Mouse (Mus musculus) heart, embryonic 15.5 days (tissue): Measurements from ENCODE around the gene Tbc1d9. TPM values are rescaled to one million over a fixed set of nuclear protein-coding genes. Genes with fewer than 3 reads are reported as not detected.

Experiments used
- ATAC-seq: fragments of 200-750 bp; cut with Nextera tagmentation; replicated peaks from 2 replicates; pipeline ENCODE4 v1.8.0; 2017; ENCODE audit warnings: low read depth, moderate TSS enrichment; ENCODE audit not compliant: insufficient number of reproducible peaks, insufficient read depth, low FRiP score
- H3K27ac ChIP-seq: fragments of 300-500 bp; sonication (generic); 2 replicates; pipeline ENCODE4 v1.5.1; 2015; ENCODE audit warnings: mild to moderate bottlenecking, inconsistent platforms
- H3K27me3 ChIP-seq: fragments of 300-500 bp; sonication (generic); 2 replicates; pipeline ENCODE4 v1.6.1; 2015; ENCODE audit warnings: inconsistent platforms
- H3K36me3 ChIP-seq: fragments of 300-500 bp; sonication (generic); 2 replicates; pipeline ENCODE4 v1.6.1; 2015; ENCODE audit warnings: mild to moderate bottlenecking, inconsistent platforms
- H3K4me1 ChIP-seq: fragments of 300-500 bp; sonication (generic); replicated peaks from 2 replicates; pipeline ENCODE4 v1.6.1; 2015; ENCODE audit warnings: inconsistent platforms
- H3K4me2 ChIP-seq: fragments of 300-500 bp; sonication (generic); 2 replicates; pipeline ENCODE4 v1.6.1; 2015; ENCODE audit warnings: inconsistent platforms, mild to moderate bottlenecking, moderate library complexity
- H3K4me3 ChIP-seq: fragments of 300-500 bp; sonication (generic); 2 replicates; pipeline ENCODE4 v1.5.1; 2015; ENCODE audit warnings: mild to moderate bottlenecking, inconsistent platforms
- H3K9ac ChIP-seq: fragments of 300-500 bp; sonication (generic); 2 replicates; pipeline ENCODE4 v1.6.1; 2015; ENCODE audit warnings: mild to moderate bottlenecking, inconsistent platforms
- H3K9me3 ChIP-seq: fragments of 300-500 bp; sonication (generic); replicated peaks from 2 replicates; pipeline ENCODE4 v1.6.1; 2016; ENCODE audit warnings: inconsistent platforms
- WGBS: fragments of 180-500 bp; shearing (Covaris S2); methylation state at CpG from one replicate; pipeline ENCODE4 v1.1.7; 2015; ENCODE audit warnings: mixed read lengths; 5-methylcytosine and 5-hydroxymethylcytosine counted together
- polyA plus RNA-seq: library from polyadenylated mRNA; unstranded; fragments of >200 nt; fragmentation: Nextera tagmentation; extraction: Ambion mirVana; gene quantifications from 2 replicates; pipeline ENCODE4 v1.2.1, GENCODE M21; 2015

The Tbc1d9 gene
- polyA plus RNA-seq, 1 experiment from 2014 or later: 0.73 TPM

DNA sequence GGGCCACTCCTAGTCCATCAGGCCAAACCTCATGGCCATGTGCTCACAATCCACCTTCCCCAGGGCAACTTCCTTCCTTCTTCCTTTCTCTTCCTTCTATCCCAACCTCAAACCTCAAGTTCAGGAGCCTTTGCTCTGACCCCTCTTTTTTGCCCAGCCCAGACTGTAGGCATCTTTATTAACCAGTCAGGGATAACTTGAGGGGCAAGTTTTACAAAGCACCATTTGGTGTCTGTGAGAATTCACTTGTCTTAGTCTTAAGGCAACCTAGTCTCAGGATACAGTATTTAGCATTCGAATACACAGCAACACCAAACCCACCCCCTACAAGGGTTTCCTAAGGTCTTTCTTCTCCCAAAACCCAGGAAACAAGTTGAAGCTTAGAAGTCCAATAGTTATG is 5.5 kb upstream of the Tbc1d9 start:
- 61% methylated on average over 1 of the region's 1 CpGs for WGBS
- Histone ChIP-seq H3K9ac (no peak overlapping the region), H3K4me1 (no peaks in the 10 kb centered on the region), H3K36me3 (no peaks in the 10 kb centered on the region), H3K4me3 (no peak overlapping the region), H3K4me2 (no peak overlapping the region), H3K27ac (no peak overlapping the region), H3K27me3 (peaks cover 14% of the 10 kb centered on the region), H3K9me3 (no peaks in the 10 kb centered on the region)
- ATAC-seq: no peak

DNA sequence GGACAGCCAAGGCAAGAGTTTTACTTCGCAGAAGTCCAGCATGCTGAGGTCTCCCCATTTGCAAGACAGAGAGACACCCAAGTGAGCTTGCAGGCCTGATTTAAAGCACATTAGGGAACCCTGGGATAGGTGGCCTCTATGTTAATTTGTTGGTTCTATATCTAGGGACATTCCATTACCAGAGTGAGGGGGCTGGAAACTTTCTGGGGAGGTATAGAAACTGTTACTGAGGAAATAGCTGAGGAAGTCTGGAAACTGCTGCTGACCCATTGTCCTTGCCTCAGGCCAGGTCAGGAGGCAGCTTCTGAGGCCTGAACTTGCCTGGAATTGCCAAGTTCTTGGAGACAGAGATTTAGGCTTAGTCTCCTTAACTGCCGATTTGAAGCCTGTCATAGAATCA is 4.5 kb upstream of the Tbc1d9 start:
- ATAC-seq: no peak
- no peak overlapping the region for H3K4me2 ChIP-seq
- no peaks in the 10 kb centered on the region for H3K9me3 ChIP-seq
- no peak overlapping the region for H3K9ac ChIP-seq
- H3K27ac ChIP-seq: no peak overlapping the region
- no peak overlapping the region for H3K4me3 ChIP-seq
- H3K36me3 ChIP-seq: no peaks in the 10 kb centered on the region
- H3K27me3 ChIP-seq: peaks cover 14% of the 10 kb centered on the region
- H3K4me1 ChIP-seq: peaks cover 5% of the 10 kb centered on the region
- WGBS: 83% methylated on average over 2 of the region's 2 CpGs

DNA sequence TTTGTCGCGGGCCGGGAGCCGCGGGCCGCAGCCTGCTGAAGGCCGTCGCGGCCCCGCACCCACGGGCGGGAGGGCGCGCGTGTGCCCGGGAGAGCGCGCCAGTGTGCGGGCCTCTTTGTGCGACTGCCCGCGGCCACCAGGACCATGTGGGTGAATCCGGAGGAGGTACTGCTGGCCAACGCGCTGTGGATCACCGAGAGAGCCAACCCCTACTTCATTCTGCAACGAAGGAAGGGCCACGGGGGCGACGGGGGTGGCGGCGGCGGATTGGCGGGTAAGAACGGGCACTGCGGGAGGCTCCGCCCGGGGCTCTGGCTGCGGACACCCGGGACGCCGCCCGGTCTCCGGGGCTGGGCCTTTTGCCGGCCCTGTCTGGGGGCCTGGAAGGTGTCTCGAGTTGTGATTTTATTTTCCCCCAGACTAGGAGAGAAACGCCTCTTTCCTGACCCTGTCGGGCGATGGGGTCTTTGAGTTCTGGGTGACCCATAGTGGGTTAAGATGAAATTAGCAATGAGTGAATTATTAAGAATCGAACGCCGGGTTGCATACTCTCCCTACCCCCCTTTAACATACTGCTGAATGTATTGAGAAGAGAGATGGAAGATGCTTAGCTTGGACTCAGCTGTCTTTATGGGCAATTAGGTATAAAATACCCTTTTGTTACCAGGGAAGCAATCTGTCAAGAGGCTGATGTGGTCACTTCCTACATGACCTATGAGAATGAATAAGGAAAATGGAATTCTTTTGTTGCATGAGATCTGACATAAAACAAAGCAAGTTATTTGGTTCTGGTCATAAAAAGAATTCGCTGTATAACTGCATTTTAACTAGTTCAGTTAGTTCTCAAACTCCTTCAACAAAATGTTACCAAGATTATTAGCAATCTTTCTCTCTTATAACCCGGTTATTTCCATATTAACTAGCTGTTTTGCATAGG is 1.0 kb downstream of the Tbc1d9 start, which contains the start of gene Gm10645:
Gene Gm10645 (minus strand): TSS at position 240 of the 937 bp plus-strand sequence.
- Histone ChIP-seq H3K9me3 (no peaks in the 10 kb centered on the region), H3K36me3 (no peaks in the 10 kb centered on the region), H3K4me2 (peak within 1 kb of the TSS; percentile 98), H3K4me3 (peak within 1 kb of the TSS; percentile 75), H3K27me3 (peaks cover 23% of the 10 kb centered on the region), H3K9ac (peak within 1 kb of the TSS; percentile 81), H3K4me1 (peaks cover 5% of the 10 kb centered on the region), H3K27ac (peak within 1 kb of the TSS; percentile 73)
- peak; percentile 57 for ATAC-seq
- 4% methylated on average over 54 of the region's 54 CpGs for WGBS

DNA sequence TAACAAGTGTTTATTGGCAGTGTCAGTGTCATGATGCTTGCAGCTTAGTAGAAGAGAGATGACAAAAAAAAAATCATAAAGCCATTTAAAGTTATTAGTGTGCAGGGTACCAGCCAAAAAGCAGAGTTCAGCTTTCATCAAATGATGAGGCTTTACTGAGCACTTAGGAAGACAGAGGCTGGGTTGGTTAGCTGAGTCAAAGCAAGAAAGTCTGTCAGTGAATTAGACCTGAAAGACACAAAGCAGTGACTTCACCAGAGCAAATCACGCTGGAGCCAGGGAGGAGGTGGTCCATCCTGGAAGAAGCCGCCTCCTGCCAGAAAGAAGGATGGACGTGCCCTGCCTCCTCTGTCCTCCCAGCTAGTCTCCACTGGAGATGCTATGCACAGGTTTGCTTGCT is 2.8 kb downstream of the Tbc1d9 start:
- 57% methylated on average over 3 of the region's 3 CpGs for WGBS
- Histone ChIP-seq H3K27me3 (peaks cover 19% of the 10 kb centered on the region), H3K4me1 (peaks cover 5% of the 10 kb centered on the region), H3K9me3 (no peaks in the 10 kb centered on the region), H3K9ac (no peak overlapping the region), H3K4me2 (no peak overlapping the region), H3K36me3 (no peaks in the 10 kb centered on the region), H3K4me3 (no peak overlapping the region), H3K27ac (no peak overlapping the region)
- no peak for ATAC-seq

DNA sequence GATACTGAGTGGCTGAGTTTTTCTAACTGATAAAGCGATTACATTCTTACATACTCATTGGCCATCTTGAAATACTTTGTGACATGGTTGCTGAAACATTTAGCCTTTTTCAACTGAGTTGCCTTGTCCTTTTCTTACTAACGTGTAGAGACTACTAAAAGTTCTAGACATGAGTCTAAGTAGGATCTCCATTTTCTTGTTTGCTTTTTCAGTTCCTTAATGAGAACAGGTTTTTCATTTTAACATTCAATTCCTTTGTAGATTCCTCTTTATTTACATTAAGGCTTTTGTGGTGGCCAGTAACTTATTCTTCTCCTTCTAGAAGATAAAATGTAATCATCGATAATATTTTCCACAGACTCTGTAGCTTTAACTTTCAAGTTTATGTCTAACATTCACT is 4.0 kb downstream of the Tbc1d9 start:
- Histone ChIP-seq H3K27ac (no peak overlapping the region), H3K4me2 (no peak overlapping the region), H3K4me1 (peaks cover 5% of the 10 kb centered on the region), H3K4me3 (no peak overlapping the region), H3K36me3 (no peaks in the 10 kb centered on the region), H3K9ac (no peak overlapping the region), H3K9me3 (no peaks in the 10 kb centered on the region), H3K27me3 (peaks cover 12% of the 10 kb centered on the region)
- 81% methylated on average over 3 of the region's 3 CpGs for WGBS
- ATAC-seq: no peak

DNA sequence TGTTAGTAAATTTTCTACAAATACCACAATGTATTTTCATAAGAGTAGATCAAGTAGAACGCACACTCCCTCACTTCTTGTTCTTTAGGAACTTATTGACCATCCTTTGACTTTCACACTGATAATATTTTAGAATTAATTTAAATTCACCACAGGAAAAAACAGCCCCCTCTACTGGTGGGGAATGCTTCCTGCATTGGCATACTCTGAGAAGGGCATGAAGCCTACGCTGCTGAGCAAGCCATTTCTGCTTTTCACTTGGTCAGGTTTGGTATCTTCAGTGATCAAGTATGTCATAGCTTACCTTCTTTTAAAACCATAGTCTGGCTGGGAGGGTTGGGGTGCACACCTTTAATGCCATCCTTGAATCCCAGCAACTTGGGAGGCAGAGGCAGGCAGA is 4.6 kb downstream of the Tbc1d9 start:
- Histone ChIP-seq H3K4me3 (no peak overlapping the region), H3K27ac (no peak overlapping the region), H3K4me2 (no peak overlapping the region), H3K27me3 (peaks cover 10% of the 10 kb centered on the region; the same call in 1 of the 2 replicates), H3K36me3 (no peaks in the 10 kb centered on the region), H3K4me1 (peaks cover 5% of the 10 kb centered on the region), H3K9me3 (no peaks in the 10 kb centered on the region), H3K9ac (no peak overlapping the region)
- ATAC-seq: no peak
- WGBS: 92% methylated on average over 2 of the region's 2 CpGs

DNA sequence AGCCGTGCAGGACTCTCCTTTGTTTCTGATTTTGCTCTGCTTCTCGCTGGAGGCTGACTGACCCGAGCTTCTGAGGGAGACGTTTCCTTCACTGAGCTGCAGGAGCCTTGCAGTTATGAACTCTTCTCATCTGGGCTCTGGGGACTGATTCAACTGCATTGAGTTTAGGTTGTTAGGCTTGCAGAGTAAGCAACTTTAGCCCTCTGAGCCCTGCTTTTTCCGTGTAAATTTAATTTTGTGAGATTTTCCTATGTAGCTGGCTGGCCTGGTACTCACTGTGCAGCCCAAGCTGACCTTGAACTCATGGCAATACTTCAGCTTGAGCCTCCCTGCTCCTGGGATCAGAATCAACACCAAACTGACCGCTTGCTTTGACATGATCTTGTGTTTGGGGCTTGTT is 5.7 kb downstream of the Tbc1d9 start:
- Histone ChIP-seq H3K4me3 (no peak overlapping the region), H3K27me3 (peaks cover 10% of the 10 kb centered on the region; the same call in 1 of the 2 replicates), H3K27ac (no peak overlapping the region), H3K4me1 (no peaks in the 10 kb centered on the region), H3K9me3 (no peaks in the 10 kb centered on the region), H3K9ac (no peak overlapping the region), H3K4me2 (no peak overlapping the region), H3K36me3 (no peaks in the 10 kb centered on the region)
- ATAC-seq: no peak
- 52% methylated on average over 6 of the region's 6 CpGs for WGBS

DNA sequence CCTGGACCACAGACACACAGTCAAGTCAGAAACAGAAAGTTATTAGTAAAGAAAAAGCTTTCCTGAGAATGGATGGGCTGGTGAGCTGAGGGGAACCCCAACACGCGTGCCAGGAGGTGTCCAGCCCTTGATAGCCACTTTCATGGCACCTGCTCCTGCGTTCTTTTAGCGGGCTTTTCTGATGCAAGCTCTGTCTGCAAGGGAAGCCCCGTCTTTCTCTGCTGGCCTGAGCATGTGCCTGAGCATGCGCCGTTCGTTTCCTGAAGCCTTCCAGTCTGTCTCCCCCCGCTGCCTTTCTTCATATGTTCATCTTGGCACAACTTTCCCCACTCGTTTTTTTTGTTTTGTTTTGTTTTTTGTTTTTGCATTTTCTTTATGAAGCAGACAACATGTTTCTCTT is 10.5 kb downstream of the Tbc1d9 start:
- H3K27ac ChIP-seq: no peak overlapping the region
- no peak for ATAC-seq
- 66% methylated on average over 10 of the region's 10 CpGs for WGBS

DNA sequence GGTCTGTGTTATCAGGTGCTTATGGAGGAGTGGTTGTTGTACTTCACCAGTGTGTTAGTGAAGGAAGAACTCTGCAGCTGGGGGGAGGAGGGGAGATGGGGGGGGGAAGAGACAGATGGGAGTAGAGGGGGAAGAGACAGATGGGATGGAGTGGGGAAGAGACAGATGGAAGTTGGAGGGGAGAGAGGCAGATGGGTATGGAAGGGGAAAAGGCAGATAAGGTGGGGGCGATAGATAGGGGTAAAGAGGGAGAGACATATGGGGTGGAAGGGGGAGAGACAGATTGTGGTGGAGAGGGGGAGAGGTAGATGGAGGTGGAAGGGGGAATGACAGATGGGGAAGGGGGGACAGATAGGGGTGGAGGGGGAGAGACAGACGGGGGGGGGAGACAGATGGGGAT is 11.6 kb downstream of the Tbc1d9 start:
- ATAC-seq: no peak

More for the DNA sequence above, 10.5 kb downstream of the Tbc1d9 start:
- no peaks in the 10 kb centered on the region for H3K36me3 ChIP-seq
- no peaks in the 10 kb centered on the region for H3K27me3 ChIP-seq
- no peak overlapping the region for H3K9ac ChIP-seq
- no peak overlapping the region for H3K4me2 ChIP-seq
- peaks cover 10% of the 10 kb centered on the region for H3K4me1 ChIP-seq
- H3K4me3 ChIP-seq: no peak overlapping the region
- H3K9me3 ChIP-seq: no peaks in the 10 kb centered on the region

DNA sequence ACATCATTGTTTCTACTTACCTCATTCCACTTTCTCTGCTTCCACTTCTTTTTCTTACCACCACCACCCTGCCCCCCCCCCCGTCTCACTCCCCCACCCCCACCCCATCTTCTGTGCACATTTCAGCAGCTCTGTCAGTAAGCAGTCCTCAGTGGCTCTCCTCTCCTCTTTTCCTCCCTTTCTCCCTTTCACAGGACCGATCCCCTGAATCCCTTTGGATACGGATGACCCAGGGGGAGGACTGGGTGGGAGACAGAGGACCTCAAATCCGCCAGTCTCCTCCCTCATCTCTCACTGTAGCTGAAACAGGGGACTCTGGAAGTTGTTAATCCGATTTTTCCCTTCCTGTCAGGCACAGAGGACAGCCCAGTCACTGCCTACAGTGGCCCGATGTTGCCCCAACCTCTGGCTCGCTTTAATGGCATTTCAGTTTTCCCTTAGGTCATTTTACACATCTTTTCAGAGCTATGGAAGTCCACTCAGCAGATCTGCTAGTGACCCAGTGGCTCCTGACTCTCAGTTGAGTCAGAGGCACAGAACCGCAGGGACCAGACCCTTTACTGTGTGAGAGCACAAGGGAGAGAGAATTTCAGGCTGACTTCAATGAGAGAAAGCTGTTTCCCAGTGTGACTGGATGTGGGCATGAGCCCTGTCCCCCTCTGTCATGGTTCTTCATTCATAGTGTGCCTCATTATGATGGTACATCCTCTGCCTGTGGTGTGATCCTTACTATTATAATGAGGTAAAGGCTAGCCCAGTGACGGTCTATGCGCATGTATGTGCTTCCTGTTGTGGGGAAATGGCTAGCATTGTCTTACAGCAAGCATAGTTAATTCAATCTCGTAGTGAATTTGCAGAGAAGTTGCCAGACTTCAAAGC is 12.4 kb downstream of the Tbc1d9 start:
- no peaks in the 10 kb centered on the region for H3K27me3 ChIP-seq
- H3K4me1 ChIP-seq: peaks cover 10% of the 10 kb centered on the region
- H3K27ac ChIP-seq: no peak overlapping the region
- H3K4me2 ChIP-seq: peak overlapping the region; percentile 4; the same call in 1 of the 2 replicates
- H3K36me3 ChIP-seq: no peaks in the 10 kb centered on the region
- H3K4me3 ChIP-seq: no peak overlapping the region
- H3K9ac ChIP-seq: no peak overlapping the region
- no peak for ATAC-seq
- no peaks in the 10 kb centered on the region for H3K9me3 ChIP-seq
- WGBS: 25% methylated on average over 11 of the region's 11 CpGs

More for the DNA sequence above, 11.6 kb downstream of the Tbc1d9 start:
- Histone ChIP-seq H3K9ac (no peak overlapping the region), H3K36me3 (no peaks in the 10 kb centered on the region), H3K27ac (no peak overlapping the region), H3K4me2 (no peak overlapping the region), H3K4me3 (no peak overlapping the region), H3K27me3 (no peaks in the 10 kb centered on the region), H3K4me1 (peaks cover 10% of the 10 kb centered on the region), H3K9me3 (no peaks in the 10 kb centered on the region)
- WGBS: 25% methylated on average over 2 of the region's 2 CpGs

DNA sequence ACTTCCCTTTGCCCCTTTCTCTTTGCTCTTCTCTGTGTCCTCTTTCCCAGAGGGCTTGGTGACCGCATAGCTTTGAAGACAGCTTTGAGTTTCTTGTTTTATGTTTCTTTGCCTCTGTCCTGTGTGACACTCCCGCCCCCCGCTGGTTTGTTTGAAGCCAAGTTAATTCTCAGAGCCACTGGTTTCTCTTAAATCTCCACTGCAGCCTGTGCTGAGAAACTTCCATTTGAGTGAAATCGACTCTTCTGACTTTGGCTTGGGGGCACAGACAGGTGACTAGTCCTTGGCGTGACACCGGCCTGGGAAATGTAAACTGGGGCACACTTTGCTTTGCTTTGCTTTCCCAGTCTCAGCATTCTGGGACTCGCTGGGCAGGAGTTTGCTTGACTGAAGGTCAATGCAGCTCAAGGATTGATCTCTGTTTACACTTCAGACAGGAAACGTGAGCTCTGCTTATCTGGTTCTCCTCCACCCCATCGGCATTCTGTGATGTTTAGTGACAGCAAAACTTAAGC is 13.1 kb downstream of the Tbc1d9 start:
- H3K9me3 ChIP-seq: no peaks in the 10 kb centered on the region
- H3K4me1 ChIP-seq: peaks cover 14% of the 10 kb centered on the region
- WGBS: 9% methylated on average over 9 of the region's 9 CpGs
- no peak overlapping the region for H3K27ac ChIP-seq
- H3K27me3 ChIP-seq: no peaks in the 10 kb centered on the region
- no peak overlapping the region for H3K4me3 ChIP-seq
- peak overlapping the region; percentile 4; the same call in 1 of the 2 replicates for H3K4me2 ChIP-seq
- no peak overlapping the region for H3K9ac ChIP-seq
- H3K36me3 ChIP-seq: no peaks in the 10 kb centered on the region
- ATAC-seq: no peak
